Mouse (Mus musculus) lung, postnatal 0 days (tissue): Measurements from ENCODE around the gene Cptp.

Experiments
- CTCF ChIP-seq: IDR thresholded peaks from 2 replicates; pipeline ENCODE4 v1.5.1; 2016; ENCODE audit warnings: antibody characterized with exemption, mild to moderate bottlenecking
- EP300 ChIP-seq: IDR thresholded peaks from 2 replicates; pipeline ENCODE4 v1.6.1; 2016; ENCODE audit warnings: antibody characterized with exemption, mild to moderate bottlenecking, control low read depth

GRCm38 (mm10) chr4:155901205-155901604, 32.0 kb upstream of the Cptp start:
- TF ChIP-seq CTCF (no peak), EP300 (peak; percentile 62)
